Mouse (Mus musculus) liver, postnatal 0 days (tissue): ENCODE data around the gene Ppp4r3b.

Source experiments
- CTCF ChIP-seq: sonication (generic); IDR thresholded peaks from 2 replicates; pipeline ENCODE4 v1.5.1; 2016; ENCODE audit warnings: antibody characterized with exemption, low read depth
- EP300 ChIP-seq: IDR thresholded peaks from 2 replicates; pipeline ENCODE4 v1.6.1; 2016; ENCODE audit warnings: antibody characterized with exemption, low read depth, mild to moderate bottlenecking

DNA sequence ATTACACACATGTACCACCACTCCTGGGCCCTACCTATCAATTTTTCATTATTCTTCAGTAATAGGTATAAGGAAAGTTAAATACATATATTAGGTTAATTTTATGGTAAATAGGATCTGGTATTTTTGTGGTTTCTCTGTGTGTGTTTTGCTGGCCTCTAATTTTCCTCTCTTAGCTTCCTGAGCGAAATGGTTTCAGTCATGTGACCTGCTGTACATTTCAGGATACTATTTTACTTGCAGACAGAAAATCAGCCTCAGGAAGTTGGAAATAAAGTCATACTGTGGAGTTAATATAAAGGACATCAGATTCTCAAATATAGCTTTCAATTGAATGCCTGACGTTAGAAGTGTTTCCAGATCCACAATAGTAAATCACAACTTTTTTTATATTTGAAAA lies 16.3 kb downstream of the Ppp4r3b start:
- TF ChIP-seq CTCF (no peak), EP300 (no peak)
